Mouse (Mus musculus): ENCODE results near the gene Pithd1. TPM values are rescaled to one million over a fixed set of nuclear protein-coding genes. Genes with fewer than 3 reads are reported as not detected.

Pithd1 gene
- total RNA-seq, 2 experiments from 2014 or later, result 82.7 to 91.9 TPM

GRCm38 (mm10) chr4:135965113-135965512 is 22.0 kb downstream of the Pithd1 start:
- intact Hi-C loops (cut with DNase I), result no loop called here
- DNase-seq (ENCODE audit: low spot score in 2 of 2), result no peak

GRCm38 (mm10) chr4:135964426-135964825 is 22.6 kb downstream of the Pithd1 start:
- intact Hi-C loops (cut with DNase I), result no loop called here
- peak in 1 of 2 experiments; percentile 44 for DNase-seq (ENCODE audit: low spot score in 2 of 2)

DNA sequence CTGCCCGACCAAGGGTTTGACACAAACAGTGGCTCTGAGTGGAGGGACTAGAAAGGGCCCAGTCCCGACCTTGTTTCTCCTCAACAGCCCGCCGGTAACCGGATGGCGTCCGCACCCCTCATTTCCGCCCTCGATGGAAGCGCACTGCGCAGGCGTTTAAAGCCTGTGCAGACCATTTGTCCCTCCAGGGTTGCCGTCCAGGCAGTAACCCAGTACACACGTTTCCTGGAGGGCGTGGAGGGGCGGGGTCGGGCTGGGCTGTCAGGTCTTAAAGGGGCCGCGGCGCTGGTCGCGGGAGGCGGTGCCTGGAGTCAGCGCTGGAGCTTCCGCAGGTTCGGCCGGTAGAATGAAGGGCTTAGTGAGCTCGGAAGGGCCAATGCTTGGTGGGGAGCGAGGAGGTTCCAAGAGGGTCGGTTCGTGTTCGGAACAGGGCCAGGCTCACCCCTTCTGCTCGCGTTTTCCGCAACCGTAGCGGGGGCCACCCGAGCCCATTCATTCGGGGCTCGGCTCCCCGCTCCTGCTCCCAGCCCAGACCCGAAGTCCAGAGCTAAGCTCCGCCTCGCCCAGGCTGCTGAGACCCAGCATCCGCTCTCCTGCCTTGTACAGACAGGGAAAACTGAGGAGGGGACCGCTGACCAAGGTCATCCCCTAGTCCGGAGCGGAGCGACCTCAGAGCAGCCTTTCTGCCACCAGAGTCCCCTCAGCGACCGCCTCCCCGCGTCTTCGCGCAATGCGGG is 23.4 kb downstream of the Pithd1 start, which contains the start of gene Gale:
Gene Gale, plus strand, starts transcription at position 271 of the 737 bp plus-strand sequence.
- DNase-seq (ENCODE audit: low spot score in 2 of 2), result peak; percentile 95
- intact Hi-C loops (cut with DNase I), result no loop called here

DNA sequence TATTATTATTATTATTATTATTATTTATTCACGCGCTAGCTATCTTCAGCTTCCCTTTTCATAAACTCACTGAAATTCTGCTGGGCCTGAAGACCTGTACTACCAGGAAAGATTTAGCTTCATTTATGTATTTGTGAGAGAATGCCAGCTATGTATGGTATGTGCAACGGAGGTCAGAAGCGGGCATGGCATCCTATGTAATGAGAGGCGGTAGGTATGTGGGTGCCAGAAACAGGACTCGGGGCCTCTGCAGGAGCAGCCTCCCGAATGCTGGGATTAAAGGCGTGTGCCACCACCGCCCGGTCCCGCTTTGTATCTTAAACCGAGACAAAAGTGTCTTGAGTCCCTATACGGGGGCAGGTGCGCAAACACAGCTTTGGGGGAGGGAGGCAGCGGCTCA is 24.1 kb downstream of the Pithd1 start:
- intact Hi-C loops (cut with DNase I), result no loop called here
- no peak for DNase-seq (ENCODE audit: low spot score in 2 of 2)

DNA sequence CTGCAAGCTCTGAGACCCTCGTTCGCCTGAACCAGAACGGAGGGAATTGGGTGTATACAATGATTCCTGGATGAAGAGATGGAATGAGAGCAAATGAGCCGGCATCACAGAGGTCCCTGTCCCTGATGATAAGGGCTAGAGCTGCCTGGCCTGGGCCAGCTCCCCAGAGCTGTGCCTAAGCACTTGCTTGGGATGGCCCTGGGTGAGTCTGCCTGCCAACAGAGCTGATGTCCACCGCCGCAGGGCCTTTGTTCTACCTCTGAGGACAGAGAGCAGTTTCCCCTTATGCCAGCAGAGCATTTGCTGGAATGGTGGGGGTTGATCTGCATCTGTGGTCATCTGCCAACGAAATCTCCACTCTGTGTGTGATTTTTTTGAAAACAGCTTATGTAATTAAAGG is 24.9 kb downstream of the Pithd1 start:
- intact Hi-C loops (cut with DNase I), result no loop called here

DNA sequence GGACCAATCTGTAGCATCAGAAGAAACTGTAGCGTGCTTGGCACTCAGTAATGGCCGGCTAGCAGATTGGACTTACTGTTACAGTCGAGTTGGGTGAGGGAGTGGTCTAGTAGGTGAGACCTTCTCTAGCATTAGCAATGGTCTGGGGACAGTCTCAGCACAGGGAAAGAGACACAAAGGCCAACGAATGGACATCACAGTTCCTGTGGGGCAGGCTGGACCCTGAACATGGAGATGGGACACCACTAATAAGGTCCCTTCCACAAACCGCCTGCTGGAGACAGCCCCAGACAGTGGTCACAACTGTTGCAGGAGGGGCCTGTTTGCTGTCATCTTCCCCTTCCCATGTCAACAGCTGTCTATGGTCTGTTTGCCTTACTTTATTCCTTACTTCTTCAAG is 25.4 kb downstream of the Pithd1 start:
- intact Hi-C loops (cut with DNase I), result no loop called here
- DNase-seq (ENCODE audit: low spot score in 2 of 2), result no peak

More for the DNA sequence above, 24.9 kb downstream of the Pithd1 start:
- no peak for DNase-seq (ENCODE audit: low spot score in 2 of 2)

DNA sequence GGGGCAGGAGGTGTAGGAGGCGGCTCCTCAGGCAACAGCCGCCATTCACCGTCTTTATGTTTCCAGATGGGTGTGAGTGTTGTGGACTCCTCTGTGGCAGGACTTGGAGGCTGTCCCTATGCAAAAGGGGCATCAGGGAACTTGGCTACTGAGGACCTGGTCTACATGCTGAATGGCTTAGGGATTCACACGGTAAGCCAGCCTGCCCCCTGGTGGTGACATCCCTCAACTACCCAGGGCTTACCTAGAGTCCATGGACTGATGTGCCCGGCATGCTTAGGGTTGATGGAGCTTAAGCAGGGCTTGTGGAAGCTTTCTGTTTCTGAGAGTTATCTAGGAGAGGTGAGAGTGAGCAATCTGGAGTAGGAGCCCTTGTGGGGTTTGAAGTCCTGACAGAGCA is 26.3 kb downstream of the Pithd1 start:
- intact Hi-C loops (cut with DNase I), result no loop called here
- peak; percentile 72 to 75 for DNase-seq (ENCODE audit: low spot score in 2 of 2)

- intact Hi-C loops (cut with DNase I), result no loop called here
Observed at GRCm38 (mm10) chr4:135958354-135958753, 28.7 kb downstream of the Pithd1 start.

GRCm38 (mm10) chr4:135955886-135956285 is 31.2 kb downstream of the Pithd1 start:
- intact Hi-C loops (cut with DNase I), result no loop called here
- no peak for DNase-seq (ENCODE audit: low spot score in 2 of 2)

More at GRCm38 (mm10) chr4:135958354-135958753, 28.7 kb downstream of the Pithd1 start:
- no peak for DNase-seq (ENCODE audit: low spot score in 2 of 2)

GRCm38 (mm10) chr4:135954241-135954640 is 32.8 kb downstream of the Pithd1 start:
- peak in 1 of 2 experiments; percentile 53 for DNase-seq (ENCODE audit: low spot score in 2 of 2)
- intact Hi-C loops (cut with DNase I), result no loop called here

- intact Hi-C loops (cut with DNase I), result no loop called here
- no peak for DNase-seq (ENCODE audit: low spot score in 2 of 2)
Observed at GRCm38 (mm10) chr4:135953179-135953578, 33.9 kb downstream of the Pithd1 start.

DNA sequence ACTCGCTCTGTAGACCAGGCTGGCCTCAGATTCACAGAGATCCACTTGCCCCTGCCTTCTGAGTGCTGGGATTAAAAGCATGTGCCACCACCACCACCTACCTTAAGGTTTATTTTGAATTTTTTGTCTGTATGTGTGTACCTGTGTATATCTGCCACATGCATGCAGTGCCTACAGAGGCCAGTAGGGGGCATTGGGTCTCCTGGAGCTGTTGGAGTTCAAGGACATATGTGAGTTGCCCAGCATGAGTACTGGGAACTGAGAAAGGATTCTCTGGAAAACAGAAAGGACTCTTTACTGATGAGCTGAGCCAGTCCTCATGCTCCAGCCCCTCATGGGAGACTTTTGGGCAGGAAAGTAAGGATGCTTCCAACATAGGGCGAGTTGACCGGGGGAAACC is 35.6 kb downstream of the Pithd1 start:
- intact Hi-C loops (cut with DNase I), result no loop called here
- no peak for DNase-seq (ENCODE audit: low spot score in 2 of 2)

DNA sequence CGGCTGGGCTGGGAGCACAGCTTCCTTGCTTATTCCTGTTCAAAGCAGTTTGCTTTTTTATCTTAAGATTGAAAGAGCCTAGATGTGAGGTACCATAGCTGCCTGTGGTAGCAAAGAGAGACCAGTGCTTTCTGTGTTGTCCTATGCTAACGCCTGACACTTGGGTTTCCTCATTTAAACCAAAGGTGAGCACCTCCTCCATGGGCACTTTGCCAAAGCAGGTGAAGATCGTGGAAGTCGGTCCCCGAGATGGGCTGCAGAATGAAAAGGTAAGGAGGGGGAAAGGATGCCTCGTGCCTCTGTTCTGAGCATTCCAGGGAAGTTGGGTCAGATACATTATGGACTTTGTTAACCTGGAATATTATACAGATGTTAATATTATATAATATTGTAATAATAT is 36.7 kb downstream of the Pithd1 start:
- intact Hi-C loops (cut with DNase I), result no loop called here
- no peak for DNase-seq (ENCODE audit: low spot score in 2 of 2)

GRCm38 (mm10) chr4:135949911-135950310 is 37.2 kb downstream of the Pithd1 start:
- intact Hi-C loops (cut with DNase I), result no loop called here
- DNase-seq (ENCODE audit: low spot score in 2 of 2), result no peak

GRCm38 (mm10) chr4:135949475-135949874 is 37.6 kb downstream of the Pithd1 start:
- no peak for DNase-seq (ENCODE audit: low spot score in 2 of 2)
- intact Hi-C loops (cut with DNase I), result no loop called here

DNA sequence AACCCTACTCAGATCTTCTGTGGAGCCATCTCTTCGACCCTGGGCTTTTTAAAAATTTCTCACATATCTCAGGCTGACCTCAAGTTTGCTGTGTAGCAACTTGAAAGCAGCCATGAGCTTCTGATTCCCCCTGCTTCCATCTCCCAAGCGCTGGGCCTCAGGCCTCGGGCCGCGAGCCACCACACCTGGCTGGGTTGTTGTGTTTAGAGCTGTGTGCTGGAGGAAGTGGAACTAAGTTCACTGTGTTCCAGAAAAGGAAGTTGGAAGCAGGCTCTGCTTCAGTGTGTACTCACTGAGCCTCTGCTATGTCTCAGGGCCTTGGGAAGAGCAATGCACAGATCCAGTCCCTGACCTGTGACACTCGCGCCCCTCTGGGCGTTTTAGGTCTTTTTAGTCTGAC is 38.9 kb downstream of the Pithd1 start:
- intact Hi-C loops (cut with DNase I), result no loop called here

DNA sequence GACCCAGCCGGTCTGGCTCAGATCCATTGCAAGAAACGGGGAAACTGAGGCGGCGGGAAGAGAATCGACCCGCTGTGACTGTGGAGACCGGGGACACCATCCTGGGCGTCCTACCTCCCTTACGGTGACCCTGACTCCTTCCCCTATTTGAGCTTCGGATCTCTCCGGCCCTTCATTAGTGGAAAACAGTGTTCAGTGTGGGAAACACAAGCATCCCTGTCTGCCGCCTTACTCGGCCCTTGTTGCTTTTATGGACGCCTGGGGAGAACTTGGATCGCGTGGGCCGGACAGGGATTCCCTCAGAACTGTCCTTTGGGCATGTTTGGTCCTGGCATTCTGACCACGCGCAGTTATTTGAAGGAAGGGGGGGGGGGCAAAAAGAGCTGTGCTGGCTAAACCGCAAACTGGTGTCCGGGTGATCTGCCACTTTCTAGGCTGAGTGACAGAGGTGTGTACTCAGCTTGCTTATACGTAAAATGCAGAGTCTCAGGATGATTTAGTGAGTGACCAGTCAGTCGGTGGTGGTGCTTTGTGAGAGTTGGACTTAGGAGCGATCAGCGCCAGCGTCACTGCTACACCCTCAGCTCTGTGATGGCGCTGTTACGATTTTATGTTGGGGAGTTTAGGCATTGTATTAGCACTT is 40.3 kb downstream of the Pithd1 start:
- intact Hi-C loops (cut with DNase I), result no loop called here
- no peak for DNase-seq (ENCODE audit: low spot score in 2 of 2)

More for the DNA sequence above, 38.9 kb downstream of the Pithd1 start:
- DNase-seq (ENCODE audit: low spot score in 2 of 2), result no peak

DNA sequence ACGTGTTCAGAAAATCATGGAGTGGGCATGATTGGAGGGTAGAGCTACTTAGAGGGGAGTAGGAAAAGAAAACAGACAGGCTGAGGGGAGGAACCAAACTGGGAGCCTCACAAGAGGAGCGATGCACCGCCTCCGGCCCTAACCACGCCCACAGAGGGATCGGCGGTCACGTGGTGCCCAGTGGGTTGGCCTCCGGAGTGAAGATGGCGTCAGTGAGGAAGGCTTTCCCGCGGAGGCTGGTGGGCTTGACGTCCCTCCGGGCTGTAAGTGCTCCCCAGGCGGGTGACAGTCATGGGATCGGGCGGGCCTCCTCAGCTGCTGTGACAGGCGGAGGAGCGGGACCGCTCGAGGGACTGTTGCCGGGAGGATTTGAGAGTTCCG is 40.8 kb downstream of the Pithd1 start, which contains the start of gene Hmgcl:
Gene Hmgcl, plus strand, starts transcription at position 171 of the 381 bp plus-strand sequence.
- intact Hi-C loops (cut with DNase I), result no loop called here

GRCm38 (mm10) chr4:135945706-135946105 is 41.4 kb downstream of the Pithd1 start:
- intact Hi-C loops (cut with DNase I), result no loop called here
- DNase-seq (ENCODE audit: low spot score in 2 of 2), result no peak

More for the DNA sequence above, 40.8 kb downstream of the Pithd1 start, which contains the start of gene Hmgcl:
- peak; percentile 91 to 94 for DNase-seq (ENCODE audit: low spot score in 2 of 2)

DNA sequence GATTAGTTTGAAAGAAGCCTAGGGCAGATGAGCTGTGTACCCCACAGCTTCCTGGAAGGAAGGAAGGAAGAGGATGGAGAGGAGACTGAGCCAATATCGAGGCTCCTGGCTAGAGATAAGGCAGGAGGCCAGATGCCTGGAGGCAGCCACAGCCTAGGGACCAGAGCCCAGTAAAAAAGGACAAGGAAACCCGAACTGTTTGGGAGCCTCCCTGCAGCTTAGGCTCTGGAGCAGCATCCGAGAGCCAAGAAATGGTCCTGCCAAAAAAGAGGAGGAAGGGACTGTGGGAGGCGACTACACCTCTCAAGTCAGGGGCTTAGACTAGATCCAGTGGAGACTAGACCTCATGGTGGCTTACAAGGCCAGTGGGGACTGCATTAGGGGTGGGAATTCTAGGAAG is 43.7 kb downstream of the Pithd1 start:
- DNase-seq (ENCODE audit: low spot score in 2 of 2), result no peak
- intact Hi-C loops (cut with DNase I), result no loop called here

- DNase-seq (ENCODE audit: low spot score in 2 of 2), result no peak
- intact Hi-C loops (cut with DNase I), result no loop called here
Observed at GRCm38 (mm10) chr4:135942193-135942592, 44.9 kb downstream of the Pithd1 start.

Data from left cerebral cortex, postnatal 36 days (tissue).